Mouse (Mus musculus) kidney, postnatal 0 days (tissue): Measurements from ENCODE around the gene Gm21708. TPM values are rescaled to one million over a fixed set of nuclear protein-coding genes. Genes with fewer than 3 reads are reported as not detected.
"Not testable (repeated sequence)": the region's sequence is repeated elsewhere in the genome, so short reads cannot be mapped to it uniquely, and the experiment has no call there.

Experiments used
- ATAC-seq: fragments of 200-750 bp; cut with Nextera tagmentation; replicated peaks from 2 replicates; pipeline ENCODE4 v1.8.0; 2017; ENCODE audit warnings: low read depth, moderate number of reproducible peaks, moderate TSS enrichment, moderate library complexity; ENCODE audit not compliant: low FRiP score
- DNase-seq: peaks from one replicate; pipeline ENCODE4 v3.0.0-alpha.2; 2016; ENCODE audit warnings: low spot score
- H3K27ac ChIP-seq: fragments of 300-500 bp; sonication (generic); 2 replicates; pipeline ENCODE4 v1.5.1; 2014; ENCODE audit warnings: mild to moderate bottlenecking
- H3K27me3 ChIP-seq: fragments of 300-500 bp; sonication (generic); 2 replicates; pipeline ENCODE4 v1.6.1; 2014; ENCODE audit warnings: low read length, mixed read lengths; ENCODE audit not compliant: insufficient read depth
- H3K36me3 ChIP-seq: fragments of 300-500 bp; sonication (generic); 2 replicates; pipeline ENCODE4 v1.6.1; 2014; ENCODE audit warnings: low read length, mixed read lengths; ENCODE audit not compliant: insufficient read depth
- H3K4me1 ChIP-seq: fragments of 300-500 bp; sonication (generic); replicated peaks from 2 replicates; pipeline ENCODE4 v1.6.1; 2014; ENCODE audit warnings: antibody characterized with exemption, low read length, mixed read lengths; ENCODE audit not compliant: insufficient read depth
- H3K4me2 ChIP-seq: fragments of 300-500 bp; sonication (generic); 2 replicates; pipeline ENCODE4 v1.6.1; 2014; ENCODE audit warnings: mild to moderate bottlenecking, low read length, moderate library complexity, mixed read lengths
- H3K4me3 ChIP-seq: fragments of 300-500 bp; sonication (generic); replicated peaks from 2 replicates; pipeline ENCODE4 v1.5.1; 2014; ENCODE audit warnings: low read depth, low read length
- H3K9ac ChIP-seq: fragments of 300-500 bp; sonication (generic); 2 replicates; pipeline ENCODE4 v1.6.1; 2014; ENCODE audit warnings: low read depth, low read length
- H3K9me3 ChIP-seq: fragments of 300-500 bp; sonication (generic); replicated peaks from 2 replicates; pipeline ENCODE4 v1.6.1; 2016; ENCODE audit warnings: low read length, inconsistent platforms, mixed read lengths
- WGBS: fragments of 180-500 bp; shearing (Covaris S2); extraction: QIAGEN DNeasy Blood & Tissue Kit; methylation state at CpG from one replicate; pipeline ENCODE4 v1.1.7; 2014; 5-methylcytosine and 5-hydroxymethylcytosine counted together
- polyA plus RNA-seq: library from polyadenylated mRNA; unstranded; fragments of >200 nt; fragmentation: Nextera tagmentation; extraction: Ambion mirVana; gene quantifications from 2 replicates; pipeline ENCODE4 v1.2.1, GENCODE M21; 2015

Gm21708 gene
- not detected in 2 replicates for polyA plus RNA-seq

GRCm38 (mm10) chrY:3410067-3410466, at the start of gene Gm21708, which contains the start of gene Gm21704:
Gene Gm21708, minus strand, starts transcription at chrY:3410167.
Gene Gm21704, minus strand, starts transcription at chrY:3410167.
- WGBS, result no CpG with 5 or more reads among the region's 9 CpGs
- not testable (repeated sequence) for H3K27me3 ChIP-seq, ATAC-seq, H3K27ac ChIP-seq, H3K4me3 ChIP-seq, H3K9ac ChIP-seq, H3K4me1 ChIP-seq, DNase-seq, H3K9me3 ChIP-seq, H3K36me3 ChIP-seq, H3K4me2 ChIP-seq

Other genes with a start within 250 kb of the Gm21708 start
- gene Gm21677, start 103.7 kb downstream of the Gm21708 start, polyA plus RNA-seq, result not detected in 2 replicates
- not detected in 2 replicates for gene Gm21693, start 64.8 kb downstream of the Gm21708 start, polyA plus RNA-seq
- 0.52 TPM in 1 of 2 replicates, not detected in the other for gene Gm21704, start within 50 bp of the Gm21708 start, polyA plus RNA-seq